Mouse (Mus musculus) ES-E14 (cell line): ENCODE data around the gene Npm3. TPM values are rescaled to one million over a fixed set of nuclear protein-coding genes. Genes with fewer than 3 reads are reported as not detected.

Source experiments
- DNase-seq: peaks from one replicate; pipeline ENCODE4 v3.0.0-alpha.2; 2013; ENCODE audit warnings: low read depth, low spot score
- H3K27ac ChIP-seq: 2 replicates; pipeline ENCODE4 v1.5.1; 2012; ENCODE audit warnings: low read depth, mild to moderate bottlenecking, low read length, moderate library complexity, mixed read lengths; ENCODE audit not compliant: poor library complexity, insufficient read depth, severe bottlenecking
- H3K36me3 ChIP-seq: 2 replicates; pipeline ENCODE4 v1.6.1; 2012; ENCODE audit warnings: mild to moderate bottlenecking, low read length, moderate library complexity, mixed read lengths; ENCODE audit not compliant: control insufficient read depth, poor library complexity, insufficient read depth, severe bottlenecking
- H3K4me1 ChIP-seq, 2 experiments: fragments of 150-350 bp in 1 of 2; sonication (generic) in 1 of 2; 2 replicates each; pipeline ENCODE4 v1.6.1; 2012; ENCODE audit warnings: low read length in 2 of 2, mild to moderate bottlenecking in 1 of 2, mixed read lengths in 1 of 2; ENCODE audit not compliant: control insufficient read depth in 2 of 2, insufficient read depth in 2 of 2, poor library complexity in 1 of 2
- H3K4me3 ChIP-seq, 2 experiments: fragments of 150-350 bp in 1 of 2; sonication (generic) in 1 of 2; 2 replicates each; pipeline ENCODE4 v1.5.1; 2012; ENCODE audit warnings: low read length in 2 of 2, low read depth in 1 of 2, mild to moderate bottlenecking in 1 of 2, mixed read lengths in 1 of 2; ENCODE audit not compliant: insufficient read depth in 1 of 2, poor library complexity in 1 of 2, severe bottlenecking in 1 of 2
- H3K9ac ChIP-seq: 2 replicates; pipeline ENCODE4 v1.6.1; 2012; ENCODE audit warnings: low read depth, mild to moderate bottlenecking, low read length, mixed read lengths; ENCODE audit not compliant: poor library complexity, insufficient read depth, severe bottlenecking
- H3K9me3 ChIP-seq: fragments of 150-350 bp; sonication (generic); 2 replicates; pipeline ENCODE4 v1.6.1; 2012; ENCODE audit warnings: low read depth, mild to moderate bottlenecking, low read length; ENCODE audit not compliant: control insufficient read depth, insufficient read depth
- CHD2 ChIP-seq: IDR thresholded peaks from 2 replicates; pipeline ENCODE4 v1.6.1; 2014; ENCODE audit warnings: mild to moderate bottlenecking, low read depth, low read length, inconsistent platforms
- HCFC1 ChIP-seq: IDR thresholded peaks from 2 replicates; pipeline ENCODE4 v1.6.1; 2012; ENCODE audit warnings: low read length, inconsistent platforms, borderline replicate concordance; ENCODE audit not compliant: insufficient read depth
- MAFK ChIP-seq: IDR thresholded peaks from 2 replicates; pipeline ENCODE4 v1.6.1; 2014; ENCODE audit warnings: mild to moderate bottlenecking, low read depth, low read length, inconsistent platforms; ENCODE audit not compliant: insufficient read depth
- ZC3H11A ChIP-seq: IDR thresholded peaks from 2 replicates; pipeline ENCODE4 v1.6.1; 2012; ENCODE audit warnings: low read depth, mild to moderate bottlenecking, inconsistent platforms, low read length, borderline replicate concordance
- ZNF384 ChIP-seq: IDR thresholded peaks from 2 replicates; pipeline ENCODE4 v1.6.1; 2012; ENCODE audit warnings: low read depth, low read length, inconsistent platforms
- in situ Hi-C, 2 experiments: fragments of 600-800 bp; cut with MboI; formaldehyde crosslinking; loops; one replicate each; pipeline ENCODE4 v1.15.1; 2025; ENCODE audit warnings: low sequenced_read_pairs in 2 of 2, inconsistent platforms in 1 of 2; ENCODE audit not compliant: unreplicated experiment in 2 of 2
- total RNA-seq: library from RNA; depleted of rRNA; stranded (reverse); fragments of 300-350 nt; gene quantifications from 2 replicates; pipeline ENCODE4 v1.2.3, GENCODE M21; 2012

Npm3 gene
- total RNA-seq, 1 experiment, result 142 TPM

GRCm38 (mm10) chr19:45747028-45747867, 2.1 kb downstream of the Npm3 start:
- Histone ChIP-seq H3K9ac (no peak overlapping the region), H3K36me3 (peaks cover 10% of the 10 kb centered on the region), H3K4me3 (no peak overlapping the region), H3K4me1 (peaks cover 2 to 24% of the 10 kb centered on the region in 2 experiments; a peak in 2 of 4 replicates), H3K27ac (no peak overlapping the region), H3K9me3 (no peaks in the 10 kb centered on the region)
- in situ Hi-C loops, result loop anchor here (5.0 to 10.0 kb wide), 3 partner anchors 172 to 525 kb away; no protein-coding TSS in a partner anchor
- DNase-seq, result peak; percentile 88
- TF ChIP-seq CHD2 (no peak), ZC3H11A (peak; percentile 34; the same call in 1 of the 2 replicates), MAFK (peak; percentile 66)

GRCm38 (mm10) chr19:45746153-45747020, 3.0 kb downstream of the Npm3 start:
- Histone ChIP-seq H3K4me1 (peaks cover 2 to 24% of the 10 kb centered on the region in 2 experiments; a peak in 2 of 4 replicates), H3K27ac (no peak overlapping the region), H3K9ac (no peak overlapping the region), H3K4me3 (peak overlapping the region; percentile 15 to 25; a peak in 1 of 4 replicates), H3K9me3 (no peaks in the 10 kb centered on the region), H3K36me3 (peaks cover 6% of the 10 kb centered on the region)
- in situ Hi-C loops, result loop anchor here (5.0 to 10.0 kb wide), 3 partner anchors 172 to 524 kb away; no protein-coding TSS in a partner anchor
- TF ChIP-seq CHD2, result no peak
- TF ChIP-seq HCFC1, result no peak
- TF ChIP-seq ZC3H11A, result no peak
- no peak for TF ChIP-seq MAFK
- no peak for TF ChIP-seq ZNF384
- DNase-seq, result peak; percentile 79

- Histone ChIP-seq H3K4me1 (peaks cover 2 to 27% of the 10 kb centered on the region in 2 experiments; a peak in 2 of 4 replicates), H3K9me3 (no peaks in the 10 kb centered on the region), H3K36me3 (peaks cover 6% of the 10 kb centered on the region), H3K27ac (no peak overlapping the region), H3K4me3 (peak overlapping the region; percentile 0 to 25; a peak in 1 of 4 replicates), H3K9ac (no peak overlapping the region)
- TF ChIP-seq ZNF384 (no peak), CHD2 (no peak), HCFC1 (no peak), ZC3H11A (no peak), MAFK (no peak)
- in situ Hi-C loops, result loop anchor here (5.0 to 10.0 kb wide), 3 partner anchors 171 to 523 kb away; no protein-coding TSS in a partner anchor
- no peak for DNase-seq
These were observed 3.8 kb downstream of the Npm3 start for GRCm38 (mm10) chr19:45745344-45746152.

- in situ Hi-C loops, result loop anchor here (10.0 kb wide), 2 partner anchors 169 to 519 kb away; no protein-coding TSS in a partner anchor
These were observed 5.8 kb downstream of the Npm3 start for GRCm38 (mm10) chr19:45743619-45744018.

More at GRCm38 (mm10) chr19:45743619-45744018, 5.8 kb downstream of the Npm3 start:
- Histone ChIP-seq H3K9ac (no peak overlapping the region), H3K4me3 (no peak overlapping the region), H3K36me3 (peaks cover 6% of the 10 kb centered on the region), H3K27ac (no peak overlapping the region), H3K4me1 (peaks cover 2 to 25% of the 10 kb centered on the region in 2 experiments; a peak in 2 of 4 replicates), H3K9me3 (no peaks in the 10 kb centered on the region)
- TF ChIP-seq HCFC1, result no peak
- TF ChIP-seq MAFK, result no peak
- TF ChIP-seq CHD2, result no peak
- no peak for TF ChIP-seq ZNF384
- TF ChIP-seq ZC3H11A, result no peak
- DNase-seq, result no peak
